Mouse (Mus musculus): ENCODE data around the gene Alpk1.

Alpk1 gene

DNA sequence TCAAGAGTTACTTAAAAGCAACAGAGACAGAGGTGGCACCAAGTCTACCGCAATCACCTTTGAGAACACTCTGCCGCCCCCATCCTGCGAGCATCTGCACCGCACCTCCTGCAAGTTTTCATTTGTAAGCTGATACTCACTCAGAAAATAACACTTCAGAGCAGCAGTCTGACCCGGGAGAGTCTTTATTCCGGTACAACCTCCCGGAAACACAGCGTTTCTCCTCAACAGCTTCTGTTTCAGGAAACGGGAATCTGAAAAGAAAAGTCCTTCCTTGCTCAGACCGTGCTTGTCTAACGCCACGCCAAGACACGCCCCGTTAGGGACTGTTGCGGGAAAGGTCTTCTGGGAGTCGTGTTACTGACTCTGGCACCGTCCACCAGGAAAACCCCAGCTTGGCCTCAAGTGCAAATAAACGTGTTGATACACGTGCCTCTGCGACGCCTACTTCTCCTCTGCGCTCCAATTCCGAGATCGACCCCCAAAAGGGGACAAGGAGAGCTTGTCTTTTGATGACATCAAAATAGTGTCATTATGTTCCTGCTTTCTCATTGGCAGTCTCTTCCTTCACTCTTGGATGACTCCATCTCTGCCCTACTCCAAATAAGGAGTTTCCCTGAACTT lies at the start of gene Alpk1:
Gene Alpk1, minus strand, starts transcription at position 507 of the 624 bp plus-strand sequence.
- DNase-seq = peak; percentile 63

DNA sequence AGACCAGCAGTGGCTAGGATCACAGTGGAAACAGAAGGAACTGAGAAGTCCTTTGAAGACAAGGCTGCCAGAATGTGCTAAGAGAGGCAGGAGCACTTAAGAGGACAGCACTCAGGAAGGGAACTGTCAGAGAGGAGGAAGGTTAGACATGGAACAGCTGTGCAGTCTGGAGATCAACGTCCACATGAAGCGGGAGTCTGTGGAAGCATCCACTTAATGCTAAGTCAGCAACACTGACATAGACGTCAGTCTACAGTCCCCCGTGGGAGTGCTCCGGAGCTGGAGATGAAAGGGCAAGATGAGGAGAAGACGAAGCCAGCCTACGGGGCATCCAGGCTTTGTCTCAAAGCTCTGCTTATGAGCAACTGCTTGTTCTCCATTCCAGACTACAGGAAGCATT lies 46.8 kb upstream of the Alpk1 start:
- no peak for DNase-seq

DNA sequence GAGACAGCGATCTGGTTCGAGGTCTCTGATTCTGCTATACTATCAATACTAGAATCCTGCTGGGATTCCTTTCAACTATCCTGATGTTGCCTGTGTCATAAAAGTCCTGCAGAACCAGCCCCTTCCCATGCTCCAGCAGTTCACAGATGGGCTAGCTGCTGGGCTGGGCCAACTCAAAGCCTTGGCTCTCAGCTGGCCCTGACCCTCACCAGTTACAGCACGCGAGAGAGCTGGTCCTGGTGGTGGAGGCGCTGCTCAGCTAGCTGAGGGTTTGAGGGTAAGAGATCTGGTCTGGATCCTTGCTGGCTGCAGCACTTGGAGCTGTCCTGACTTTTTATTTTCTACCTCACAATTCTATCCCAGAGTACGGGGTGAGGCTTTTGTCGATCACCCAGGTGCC lies 46.2 kb upstream of the Alpk1 start:
- DNase-seq = no peak

DNA sequence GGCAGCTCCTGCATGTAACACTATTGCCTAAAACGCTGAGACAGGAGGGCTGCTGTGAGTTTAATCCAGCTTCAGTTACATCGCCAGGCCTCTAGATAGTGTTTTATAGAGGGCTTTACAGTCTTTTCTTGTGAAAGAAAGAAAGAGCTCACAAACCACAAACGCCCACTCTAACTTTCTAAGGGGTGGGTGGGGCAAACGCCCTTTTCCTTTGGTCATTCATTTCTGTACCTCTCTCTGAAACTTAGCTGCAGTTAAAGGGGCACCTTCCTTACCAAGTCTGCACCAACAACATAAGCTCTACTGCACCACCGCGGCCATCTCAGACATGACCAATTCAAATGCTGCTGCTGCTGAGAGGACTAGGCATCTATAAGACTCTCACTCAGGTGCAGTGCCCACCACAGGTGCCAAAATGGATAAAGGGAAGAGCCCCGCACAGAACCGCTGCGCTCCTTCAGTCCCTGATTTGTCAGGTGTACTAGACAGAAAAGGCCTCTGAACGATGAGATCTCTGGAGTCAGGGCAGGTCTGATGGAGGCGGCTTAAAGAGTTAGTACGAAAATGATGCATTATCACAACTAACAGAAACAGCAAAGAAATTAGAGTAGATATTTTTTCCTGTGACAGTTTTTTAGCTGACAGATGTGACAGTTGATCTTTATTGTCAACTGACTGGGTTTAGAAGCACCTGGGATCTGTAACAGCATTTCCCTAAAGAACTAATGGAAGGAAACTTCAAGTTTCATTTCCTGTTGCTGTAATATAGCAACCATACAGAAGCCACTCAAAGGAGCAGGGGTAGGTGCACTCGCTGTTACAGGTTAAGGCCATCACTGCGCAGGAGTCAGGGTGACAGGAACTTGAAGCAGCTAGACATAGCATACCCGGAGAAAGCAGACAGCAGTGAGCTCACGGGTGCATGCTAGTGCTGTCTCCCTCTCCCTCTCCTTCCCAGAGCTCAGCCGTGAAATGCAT lies 43.8 kb upstream of the Alpk1 start:
- no peak for DNase-seq

DNA sequence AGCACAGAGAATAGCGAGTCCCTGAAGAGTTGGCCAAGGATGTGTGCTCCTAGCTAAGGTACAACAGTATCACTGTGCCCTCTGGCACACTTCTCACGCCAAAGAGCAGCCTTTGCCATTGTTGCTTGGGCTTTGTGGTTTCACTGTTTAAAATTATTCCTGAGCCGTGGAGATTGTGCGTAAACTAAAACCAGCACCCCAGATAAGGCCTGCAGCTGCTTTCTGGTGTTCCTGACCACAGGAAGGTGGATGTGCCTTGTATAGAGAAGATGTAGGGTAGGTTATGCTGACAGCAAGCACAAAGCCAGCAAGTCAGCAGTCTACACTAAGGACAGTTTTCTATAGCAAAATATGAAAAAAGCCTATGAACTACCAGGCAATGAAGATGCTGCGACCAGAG lies 40.9 kb upstream of the Alpk1 start:
- DNase-seq = no peak

DNA sequence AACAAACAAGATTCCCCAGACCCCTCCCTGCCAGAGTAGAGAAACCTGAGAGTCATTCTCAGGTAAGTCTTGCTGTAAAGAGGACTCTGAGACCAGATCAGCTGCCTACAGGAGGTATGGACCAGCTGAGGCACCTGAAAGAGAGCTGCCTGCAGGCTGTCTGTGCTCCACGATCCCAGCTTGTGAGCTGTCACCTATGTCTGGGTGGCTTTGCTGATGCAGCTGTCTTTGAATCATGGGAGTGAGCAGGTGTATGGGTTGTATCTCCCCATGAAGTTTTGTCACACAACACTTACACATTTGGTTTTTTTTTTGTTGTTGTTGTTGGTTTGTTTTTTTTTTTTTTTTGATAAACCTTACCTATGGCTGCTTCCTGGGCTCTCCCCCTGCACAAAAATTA lies 40.1 kb upstream of the Alpk1 start:
- no peak for DNase-seq

DNA sequence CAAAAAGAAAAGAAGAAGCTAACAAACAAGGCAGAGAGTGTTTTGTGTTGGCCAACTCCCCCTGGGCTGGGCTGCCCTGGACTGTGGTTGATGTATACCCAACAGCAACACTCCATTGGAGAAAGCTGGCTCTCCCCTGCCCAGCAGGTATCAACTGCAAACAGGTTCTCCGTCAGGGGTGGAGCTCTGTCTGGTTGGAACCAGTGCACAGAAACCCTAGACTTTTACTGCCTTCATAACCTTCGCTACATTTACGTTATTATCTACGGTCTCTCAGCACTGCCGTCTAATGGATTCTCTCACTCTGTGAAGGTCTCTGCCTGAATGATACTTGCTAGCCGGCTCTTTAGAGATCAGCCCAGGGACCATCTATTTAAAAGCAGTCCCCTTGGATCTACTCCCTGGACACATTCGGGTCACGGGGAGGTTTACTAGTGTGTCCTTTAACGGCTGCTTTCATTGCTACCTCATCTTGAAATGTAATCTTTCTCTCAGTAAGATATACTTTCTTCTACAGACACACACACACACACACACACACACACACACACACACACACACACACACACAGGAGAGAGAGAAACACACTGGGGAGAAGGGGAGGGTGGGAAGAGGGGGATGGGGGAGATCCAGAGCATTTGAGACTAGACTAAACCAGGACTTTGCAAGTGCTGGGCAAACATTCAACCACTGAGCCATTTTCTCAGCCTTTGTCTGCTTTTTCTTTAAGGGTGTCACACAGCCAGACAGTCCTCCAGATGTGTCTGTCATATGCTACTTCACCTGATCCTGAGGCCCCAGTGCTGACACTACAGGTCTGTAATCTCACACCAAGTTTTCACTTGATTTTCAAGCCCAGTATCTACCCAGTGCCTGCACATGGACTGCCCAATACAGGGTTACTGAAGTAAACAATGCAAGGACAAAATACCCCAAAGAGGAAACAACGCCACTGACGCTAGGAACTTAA lies 38.7 kb upstream of the Alpk1 start:
- DNase-seq = no peak

DNA sequence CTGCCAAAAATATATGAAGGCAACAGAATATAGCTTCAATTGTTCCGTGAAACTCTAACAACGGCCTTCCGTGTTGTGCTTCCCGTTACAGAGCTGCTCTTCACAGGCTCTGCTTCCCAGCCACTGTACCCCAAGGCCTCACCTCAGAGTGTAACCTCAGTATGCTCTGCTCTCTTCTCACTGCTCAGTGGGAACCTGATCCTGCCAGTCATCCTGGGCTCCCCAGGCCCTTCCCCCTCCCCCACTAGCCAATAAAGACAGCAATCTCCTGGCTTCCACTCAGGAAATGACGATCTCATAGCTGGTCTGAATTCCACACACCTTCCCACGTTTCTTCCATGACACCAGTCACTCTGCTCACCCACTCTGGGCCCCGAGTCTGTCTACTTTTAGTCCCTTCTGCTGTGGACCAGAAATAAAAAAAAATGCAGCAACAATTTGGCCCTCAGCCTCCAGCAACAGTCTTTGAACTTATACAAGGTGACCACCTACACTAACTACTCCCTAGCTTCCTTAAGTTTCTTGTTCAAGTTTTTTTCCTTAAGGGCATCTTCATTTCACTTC lies 36.9 kb upstream of the Alpk1 start:
- DNase-seq = no peak

DNA sequence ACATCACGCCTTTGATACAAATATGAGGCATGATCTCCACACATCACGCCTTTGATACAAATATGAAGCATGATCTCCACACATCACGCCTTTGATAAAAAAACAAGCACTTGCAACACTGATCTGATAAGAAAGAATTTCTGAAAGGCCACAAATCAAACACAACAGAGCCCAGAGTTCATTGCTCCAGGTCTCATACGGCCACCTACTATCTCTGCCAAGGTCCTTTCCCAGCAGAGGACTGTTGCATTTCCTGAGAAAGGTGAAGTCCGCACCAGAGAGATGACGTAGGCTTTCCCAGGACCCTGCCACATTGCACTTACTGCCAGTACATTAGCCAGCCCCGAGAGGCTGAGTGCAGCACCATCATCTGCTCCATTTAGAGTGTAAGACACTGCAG lies 28.8 kb upstream of the Alpk1 start:
- DNase-seq = no peak

DNA sequence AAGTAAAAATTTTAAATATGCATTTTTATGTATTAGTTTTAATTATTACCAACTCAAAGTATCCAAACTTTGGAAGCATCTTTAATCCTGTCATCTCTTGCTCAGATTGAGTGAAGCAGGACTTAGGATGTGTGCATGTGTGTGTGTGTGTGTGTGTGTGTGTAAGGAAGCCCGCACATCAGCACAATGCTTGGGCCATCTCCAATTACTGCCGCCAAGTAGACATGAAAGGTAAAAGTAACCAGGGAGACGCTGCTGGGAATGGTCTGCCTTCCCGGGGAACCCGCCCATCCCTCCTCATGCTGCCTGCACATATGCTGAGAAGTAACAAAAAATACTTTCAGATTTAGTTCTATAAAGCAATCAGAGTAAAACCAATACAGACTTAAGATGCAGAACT lies 27.5 kb upstream of the Alpk1 start:
- DNase-seq = no peak

DNA sequence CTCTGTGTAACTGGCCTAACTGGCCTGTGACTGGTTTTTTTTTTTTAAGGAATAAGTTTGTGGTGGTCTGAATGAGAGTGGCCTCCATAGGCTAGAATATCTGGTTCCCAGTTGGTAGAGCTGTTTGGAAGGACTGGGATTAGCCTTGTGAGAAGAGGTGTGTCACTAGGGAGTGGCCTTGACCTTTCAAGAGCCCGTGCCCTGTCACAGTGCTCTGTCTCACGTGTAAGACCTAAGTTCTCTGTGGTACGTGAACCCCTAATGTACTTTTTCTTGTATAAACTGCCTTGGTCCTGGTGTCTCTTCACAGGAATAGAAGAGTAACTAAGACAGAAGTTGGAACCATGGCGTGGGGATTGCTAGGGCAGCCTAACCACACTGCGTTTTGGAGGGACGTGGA lies 25.7 kb upstream of the Alpk1 start:
- no peak for DNase-seq

DNA sequence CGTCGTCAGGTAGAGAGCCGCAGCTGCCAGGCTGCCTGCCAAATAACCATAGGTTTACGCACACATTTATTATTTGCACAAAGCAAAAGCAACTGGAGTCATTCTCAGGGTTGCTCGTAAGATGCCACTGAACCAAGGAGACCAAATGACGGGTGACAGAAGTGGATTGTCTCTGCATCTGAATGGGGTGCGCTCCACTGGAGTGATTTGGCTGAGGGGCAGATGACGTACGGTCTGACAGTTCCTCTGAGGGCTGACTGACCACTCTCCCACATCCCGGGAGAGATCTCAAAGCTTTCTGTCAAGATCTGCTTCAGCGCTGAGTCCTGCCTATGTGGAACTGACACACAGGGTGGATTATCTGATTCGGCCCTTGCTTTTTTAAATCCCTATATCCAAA lies 24.7 kb upstream of the Alpk1 start:
- DNase-seq = no peak

DNA sequence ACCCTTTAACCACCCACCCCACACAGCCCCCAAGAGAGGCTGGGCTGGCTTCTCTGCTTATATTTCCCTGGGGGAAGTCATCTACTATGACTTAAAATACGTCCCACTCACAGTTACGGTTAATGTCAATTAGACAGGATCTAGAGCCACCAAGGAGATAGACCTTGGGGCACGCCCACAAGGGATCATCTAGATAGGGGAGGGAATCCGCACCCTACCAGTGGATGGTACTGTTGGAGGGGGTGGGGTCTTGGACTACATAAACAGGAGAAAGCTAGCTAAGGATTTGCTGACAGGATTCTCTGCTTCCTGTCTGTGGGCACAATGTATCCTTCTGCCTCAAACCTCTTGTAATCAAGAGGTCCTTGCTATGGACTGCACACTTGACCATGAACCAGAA lies 24.1 kb upstream of the Alpk1 start:
- DNase-seq = no peak

DNA sequence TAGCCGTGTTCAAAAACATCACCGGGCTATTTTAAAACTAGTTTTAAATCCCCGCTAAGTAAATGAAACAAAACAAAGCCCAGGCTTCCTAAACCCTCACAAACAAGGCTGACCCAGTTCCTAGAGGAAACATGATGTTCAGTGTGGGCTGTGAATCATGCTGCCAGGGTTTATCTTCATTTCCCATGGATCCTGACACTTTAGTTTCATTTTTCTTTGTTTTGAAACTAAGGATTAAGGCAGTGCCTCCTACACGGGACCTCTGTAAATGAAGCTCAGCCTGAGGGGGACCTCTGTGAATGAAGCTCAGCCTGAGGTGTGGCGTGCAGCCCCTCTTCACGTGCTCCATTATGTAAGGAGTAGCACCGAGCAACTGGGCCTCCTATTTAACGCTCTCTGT lies 22.5 kb upstream of the Alpk1 start:
- no peak for DNase-seq

DNA sequence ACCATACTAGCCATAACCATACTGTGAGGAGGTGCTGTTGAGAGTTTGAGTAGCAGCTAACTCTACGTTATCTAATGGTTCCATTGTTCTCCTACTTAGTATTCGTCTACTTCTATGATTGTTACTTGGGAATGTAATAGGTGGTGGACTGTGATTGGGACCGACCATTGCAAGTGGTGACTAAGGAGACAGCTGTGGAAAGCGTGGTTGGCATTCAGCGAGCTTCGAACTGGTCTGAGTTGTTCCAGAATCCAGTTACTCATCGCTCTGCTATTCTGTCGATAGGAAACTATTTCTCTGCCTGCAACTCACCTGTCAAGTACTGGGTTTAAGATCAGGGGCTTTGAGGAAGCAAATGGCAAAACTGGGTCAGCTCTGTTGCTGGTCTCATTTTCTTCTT lies 20.8 kb upstream of the Alpk1 start:
- no peak for DNase-seq

DNA sequence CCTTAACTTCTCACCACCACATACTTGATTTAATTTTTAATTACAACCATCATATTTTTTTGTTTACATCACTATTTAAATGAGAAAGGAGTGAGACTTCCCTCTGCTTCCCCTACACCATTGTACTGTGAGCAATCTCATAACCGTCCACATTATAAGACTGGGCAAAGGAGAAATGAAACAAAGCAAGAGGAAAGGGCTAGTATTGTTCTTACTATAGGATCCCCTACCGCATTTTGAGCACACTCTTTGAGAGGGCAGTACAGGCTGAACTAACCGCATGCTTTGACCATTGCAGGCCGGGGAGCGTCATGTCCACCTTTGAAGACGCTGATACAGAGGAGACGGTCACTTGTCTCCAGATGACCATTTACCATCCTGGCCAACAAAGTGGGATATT lies 15.9 kb upstream of the Alpk1 start:
- no peak for DNase-seq

DNA sequence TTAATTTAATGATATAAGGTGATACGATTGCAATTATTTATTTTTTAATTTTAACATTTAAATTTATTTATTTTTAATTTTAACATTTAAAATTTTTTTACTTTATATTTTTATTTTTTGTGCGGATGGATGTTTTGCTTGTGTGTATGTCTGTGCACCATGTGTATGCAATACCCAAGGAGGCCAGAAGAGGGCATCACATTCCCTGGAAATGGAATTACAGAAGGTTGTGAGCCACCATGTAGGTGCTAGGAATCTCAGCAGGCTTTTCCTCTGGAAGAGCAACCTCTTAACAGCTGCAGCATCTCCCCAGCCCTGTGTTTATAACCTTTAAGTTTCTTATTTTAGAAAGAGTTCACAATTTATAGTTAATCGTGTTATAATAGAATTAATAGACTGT lies 15.4 kb upstream of the Alpk1 start:
- no peak for DNase-seq

DNA sequence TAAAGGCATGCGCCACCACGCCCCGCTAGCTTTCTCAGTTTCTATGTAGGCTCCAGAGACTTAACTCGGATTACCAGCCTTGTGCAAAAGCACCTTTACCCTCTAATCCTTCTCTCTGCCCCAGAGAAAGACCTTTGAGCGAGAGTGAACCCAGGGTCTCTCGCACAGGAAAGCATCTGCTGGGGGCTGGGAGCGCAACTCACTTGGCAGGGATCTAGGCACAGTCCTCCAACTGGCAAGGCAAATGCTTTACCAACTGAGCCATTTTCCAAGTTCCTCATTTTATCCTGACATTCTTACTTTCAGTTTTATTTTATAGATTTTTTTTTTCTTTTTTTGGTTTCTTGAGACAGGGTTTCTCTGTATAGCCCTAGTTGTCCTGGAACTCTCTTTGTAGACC lies 12.7 kb upstream of the Alpk1 start:
- DNase-seq = no peak

DNA sequence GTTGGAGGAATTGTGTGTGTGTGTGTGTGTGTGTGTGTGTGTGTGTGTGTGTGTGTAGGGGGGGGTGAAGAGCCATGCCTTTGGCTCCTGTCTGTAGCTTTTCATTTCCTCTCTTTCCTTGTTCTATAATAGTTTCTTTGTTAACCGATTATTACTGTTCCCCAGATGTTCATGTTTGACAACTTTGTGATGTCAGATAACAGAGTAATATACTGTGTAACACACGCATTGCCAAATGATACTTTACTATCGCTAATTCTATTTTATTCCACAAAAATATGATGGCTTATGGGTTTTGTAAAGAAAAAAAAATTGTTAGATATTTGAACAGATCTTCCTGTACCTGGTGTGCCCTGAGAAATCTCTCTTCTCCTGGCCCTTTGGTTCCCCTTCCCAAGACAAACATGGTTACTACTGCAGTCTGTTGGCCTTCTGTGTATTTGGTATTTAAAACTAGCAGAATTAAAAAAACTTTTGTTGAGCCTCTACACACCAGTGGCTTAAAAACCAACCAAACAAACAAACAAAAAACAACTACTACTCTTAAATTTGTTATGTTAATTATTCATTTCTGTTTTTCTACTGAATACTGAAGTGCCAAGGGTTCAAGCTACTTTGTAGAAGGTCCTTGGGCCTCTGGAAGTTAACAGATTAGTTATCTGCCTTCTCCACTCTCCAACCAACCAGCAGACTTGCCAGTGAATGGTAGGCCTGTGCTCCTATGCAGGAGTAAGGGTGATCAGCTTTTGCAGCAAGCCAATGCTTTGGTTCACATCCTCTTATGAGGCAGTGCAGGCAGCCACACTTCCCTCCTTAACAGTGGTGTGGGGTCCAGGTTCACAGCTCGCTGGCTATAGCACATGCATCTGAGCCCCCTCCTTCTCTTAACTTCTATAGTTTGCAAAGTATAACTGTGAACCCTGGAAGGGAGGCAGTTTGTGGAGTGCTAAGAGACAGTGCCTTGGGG lies 11.6 kb upstream of the Alpk1 start:
- DNase-seq = peak; percentile 15

DNA sequence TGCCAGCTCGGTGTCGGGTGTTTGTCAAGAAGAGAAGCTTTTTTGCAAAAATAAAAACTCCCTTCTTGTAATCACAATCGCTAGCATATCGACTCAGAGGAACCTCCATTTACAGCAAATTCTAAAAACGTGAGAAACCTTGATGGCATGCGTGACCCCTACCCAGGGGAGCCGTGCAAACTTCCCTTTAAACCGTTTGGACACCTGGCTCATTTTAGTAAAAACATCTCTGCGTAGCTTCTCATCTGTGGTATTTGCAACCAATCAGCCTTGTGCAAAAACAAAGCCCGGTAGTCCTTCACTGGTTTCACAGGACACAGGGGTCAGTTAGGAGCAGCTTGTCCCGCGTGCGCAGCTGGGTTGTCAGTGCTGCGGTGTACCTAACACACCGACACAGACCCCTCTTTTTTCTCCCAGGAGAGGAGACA lies 10.7 kb upstream of the Alpk1 start:
- DNase-seq = no peak

DNA sequence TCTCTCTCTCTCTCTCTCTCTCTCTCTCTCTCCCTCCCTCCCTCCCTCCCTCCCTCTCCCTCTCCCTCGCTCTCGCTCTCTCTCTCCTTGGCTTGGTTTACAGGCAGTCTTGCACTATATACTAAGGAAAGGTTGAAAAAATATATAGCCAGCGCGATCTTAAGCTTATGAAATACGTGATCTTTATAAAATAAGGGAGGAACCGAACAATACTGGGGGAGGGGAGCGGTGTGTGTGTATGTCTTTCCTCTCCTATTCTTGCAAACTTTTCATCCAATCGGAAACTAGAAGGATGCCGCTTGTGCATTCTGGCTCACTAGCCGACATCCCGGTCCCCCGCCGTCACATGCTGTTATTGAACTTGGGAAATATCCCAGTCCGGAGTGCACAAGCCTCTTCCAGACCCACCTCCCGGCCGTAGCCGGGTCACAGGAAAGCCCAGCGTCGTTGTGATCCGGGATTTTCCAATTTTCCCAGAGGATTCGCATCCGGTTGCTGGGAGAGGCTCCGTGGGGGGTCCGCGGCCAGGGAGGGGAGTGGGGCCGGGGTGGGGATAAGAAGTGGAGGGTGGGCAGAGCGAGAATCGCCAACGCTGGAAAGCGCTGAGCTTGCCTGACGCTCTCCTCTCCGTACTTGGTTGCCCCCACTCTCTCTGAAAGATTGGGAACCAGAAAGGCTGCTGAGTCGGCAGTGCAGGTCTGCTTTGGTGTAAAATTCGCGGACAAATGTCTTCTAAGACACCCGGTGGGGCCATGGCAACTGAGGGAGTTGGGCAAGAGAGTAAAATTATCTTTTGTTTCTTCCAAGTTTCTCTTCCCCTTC lies 10.1 kb upstream of the Alpk1 start:
- peak; percentile 48 for DNase-seq
